ENCODE assay signal across 8 mouse cellular contexts in the genomic region with DNA sequence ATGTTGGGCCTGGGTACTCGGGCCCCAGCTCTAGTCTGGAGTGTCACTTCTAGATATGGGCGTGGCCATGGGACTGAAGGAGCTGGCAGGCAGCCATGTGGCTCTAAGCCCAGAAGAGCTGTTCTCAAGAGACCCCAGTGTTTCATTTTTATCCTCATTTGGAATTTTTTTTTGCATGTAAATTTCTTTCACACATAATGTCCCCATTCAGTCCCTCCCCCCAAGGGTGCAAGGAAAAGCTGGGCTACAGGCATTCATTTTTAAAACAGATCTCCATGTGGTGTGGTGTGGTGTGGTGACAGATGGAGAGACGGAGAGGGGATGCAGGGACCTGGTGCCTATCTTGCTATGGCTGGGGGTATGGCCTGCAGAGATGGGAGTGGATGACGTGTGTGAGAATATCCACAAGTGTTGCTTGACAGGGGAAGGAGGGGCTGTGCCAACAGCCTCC. TPM values are rescaled to one million over a fixed set of nuclear protein-coding genes. Genes with fewer than 3 reads are reported as not detected.
DNase-seq lines count a peak whose midpoint lies in the region; ATAC-seq and TF ChIP-seq lines count a peak whose summit lies in the region.

No protein-coding gene starts in this region.

- WGBS in hindbrain, embryonic 11.5 days = 72% methylated on average over 4 of the region's 4 CpGs
- 71% methylated on average over 4 of the region's 4 CpGs for WGBS in hindbrain, embryonic 10.5 days
- WGBS in heart, adult 2 months = 21% methylated on average over 4 of the region's 4 CpGs
- 30% methylated on average over 4 of the region's 4 CpGs for WGBS in midbrain, embryonic 15.5 days

- intact Hi-C loops in heart, adult 2 months (cut with DNase I) = no loop called here

- peak; percentile 17 for DNase-seq in hindbrain, embryonic 11.5 days (ENCODE audit: low spot score)
- no peak for DNase-seq in hindbrain, embryonic 10.5 days (ENCODE audit: low spot score)
- peak; percentile 66 for DNase-seq in brain, embryonic 18.5 days (ENCODE audit: low read depth, low spot score)
- peak; percentile 28 to 37 for DNase-seq in heart, adult 2 months
- peak in 1 of 2 experiments; percentile 37 for DNase-seq in layer of hippocampus, adult 2 months (ENCODE audit: low spot score in 2 of 2)
- DNase-seq in spleen, adult 18-20 months = no peak
- no peak for DNase-seq in c-Kit-positive CD71-positive TER-119-positive erythroid progenitor cells, embryonic 14.5 days (ENCODE audit: low spot score)

- H3K9ac ChIP-seq in hindbrain, embryonic 11.5 days (ENCODE audit: low read depth, low read length) = no peak overlapping the region
- no peak overlapping the region for H3K9ac ChIP-seq in heart, adult 2 months (ENCODE audit: low read depth, low read length)
- H3K9ac ChIP-seq in midbrain, embryonic 15.5 days = no peak overlapping the region

- no peak for TF ChIP-seq POLR2A in heart, adult 2 months (IDR thresholded peaks at IDR 0.05; ENCODE audit: insufficient read depth, low read depth, low read length)

- no peaks in the 10 kb centered on the region for H3K4me1 ChIP-seq in hindbrain, embryonic 11.5 days (replicated peaks; ENCODE audit: control insufficient read depth, insufficient read depth, low read length)
- no peaks in the 10 kb centered on the region; the same call in 1 of the 2 replicates for H3K4me1 ChIP-seq in hindbrain, embryonic 10.5 days (replicated peaks)
- H3K4me1 ChIP-seq in heart, adult 2 months (ENCODE audit: control insufficient read depth, insufficient read depth, low read length) = peaks cover 2% of the 10 kb centered on the region; the same call in 1 of the 2 replicates
- H3K4me1 ChIP-seq in midbrain, embryonic 15.5 days = peaks cover 12% of the 10 kb centered on the region

- no peaks in the 10 kb centered on the region for H3K36me3 ChIP-seq in hindbrain, embryonic 11.5 days (ENCODE audit: control insufficient read depth, insufficient read depth, low read length)
- peaks cover 17% of the 10 kb centered on the region for H3K36me3 ChIP-seq in hindbrain, embryonic 10.5 days
- no peaks in the 10 kb centered on the region for H3K36me3 ChIP-seq in heart, adult 2 months (ENCODE audit: control insufficient read depth, insufficient read depth, low read length)
- no peaks in the 10 kb centered on the region for H3K36me3 ChIP-seq in midbrain, embryonic 15.5 days (replicated peaks)

- H3K27me3 ChIP-seq in hindbrain, embryonic 11.5 days (ENCODE audit: control insufficient read depth, insufficient read depth, low read length) = no peaks in the 10 kb centered on the region
- H3K27me3 ChIP-seq in hindbrain, embryonic 10.5 days (ENCODE audit: insufficient read depth, poor library complexity, severe bottlenecking) = no peaks in the 10 kb centered on the region
- no peaks in the 10 kb centered on the region for H3K27me3 ChIP-seq in heart, adult 2 months (ENCODE audit: control insufficient read depth, insufficient read depth, low read length)
- no peaks in the 10 kb centered on the region for H3K27me3 ChIP-seq in midbrain, embryonic 15.5 days (replicated peaks)

- no peaks in the 10 kb centered on the region for H3K9me3 ChIP-seq in hindbrain, embryonic 11.5 days (ENCODE audit: control insufficient read depth, low read length)
- 0 out of 2 replicates have a peak, but pooled peaks cover 3% of the 10 kb centered on the region for H3K9me3 ChIP-seq in hindbrain, embryonic 10.5 days
- no peaks in the 10 kb centered on the region for H3K9me3 ChIP-seq in midbrain, embryonic 15.5 days

- no peak for TF ChIP-seq CTCF in heart, adult 2 months (IDR thresholded peaks at IDR 0.05)
- TF ChIP-seq CTCF in layer of hippocampus, adult 2 months (conservative IDR thresholded peaks at IDR 0.05) = no peak

- no peaks in the 10 kb centered on the region for H3K79me2 ChIP-seq in heart, adult 2 months (replicated peaks; ENCODE audit: control insufficient read depth, insufficient read depth, low read length)

- 0 out of 2 replicates have a peak overlapping the region, but pooled peaks have one; percentile 33 for H3K27ac ChIP-seq in hindbrain, embryonic 11.5 days (ENCODE audit: low read depth, low read length)
- H3K27ac ChIP-seq in hindbrain, embryonic 10.5 days = no peak overlapping the region
- no peak overlapping the region for H3K27ac ChIP-seq in heart, adult 2 months
- peak overlapping the region; percentile 67 for H3K27ac ChIP-seq in layer of hippocampus, adult 2 months
- H3K27ac ChIP-seq in midbrain, embryonic 15.5 days = peak overlapping the region; percentile 42

- TF ChIP-seq EP300 in heart, adult 2 months (IDR thresholded peaks at IDR 0.05; ENCODE audit: insufficient read depth, low read depth, low read length) = no peak

- no peak overlapping the region for H3K4me2 ChIP-seq in hindbrain, embryonic 11.5 days (replicated peaks; ENCODE audit: low read depth, low read length)
- H3K4me2 ChIP-seq in midbrain, embryonic 15.5 days = no peak overlapping the region

- H3K4me3 ChIP-seq in hindbrain, embryonic 11.5 days (ENCODE audit: low read depth, low read length) = no peak overlapping the region
- H3K4me3 ChIP-seq in hindbrain, embryonic 10.5 days = no peak overlapping the region
- no peak overlapping the region for H3K4me3 ChIP-seq in heart, adult 2 months
- H3K4me3 ChIP-seq in layer of hippocampus, adult 2 months = no peak overlapping the region
- no peak overlapping the region for H3K4me3 ChIP-seq in midbrain, embryonic 15.5 days

- ATAC-seq in hindbrain, embryonic 11.5 days (ENCODE audit: low FRiP score) = peak; percentile 79
- peak; percentile 89 for ATAC-seq in midbrain, embryonic 15.5 days (replicated peaks)

RNA-seq across cellular contexts. Expression of gene Umps, which starts 37.3 kb away (rescaled TPM):
- polyA plus RNA-seq in hindbrain, embryonic 11.5 days (2014; fragmentation: Nextera tagmentation; extraction: Ambion mirVana) = 55.5 and 62.6 TPM in 2 replicates
- 63.8 and 87.1 TPM in 2 replicates for polyA plus RNA-seq in hindbrain, embryonic 10.5 days (2016; fragmentation: Nextera tagmentation; extraction: Ambion mirVana)
- total RNA-seq in heart, adult 2 months (2021) = 1 to 10 TPM; 7.9 to 8.4 TPM
- polyA plus RNA-seq in heart, adult 2 months (2012; rRNA removed) = 3.8 and 5.5 TPM in 2 replicates
- 10 to 100 TPM; 17.1 to 17.2 TPM for total RNA-seq in layer of hippocampus, adult 2 months (2021)
- 23.4 and 24.1 TPM in 2 replicates for polyA plus RNA-seq in midbrain, embryonic 15.5 days (2015; fragmentation: Nextera tagmentation; extraction: Ambion mirVana)

Comparison
In these comparisons a context has a peak if more than half of its experiments do, and no peak if none do; other contexts are left out.
1. DNase-seq: peak in hindbrain, embryonic 11.5 days (single experiment), brain, embryonic 18.5 days (single experiment) and heart, adult 2 months (2 of 2); none in hindbrain, embryonic 10.5 days (single experiment), spleen, adult 18-20 months (0 of 2) and c-Kit-positive CD71-positive TER-119-positive erythroid progenitor cells, embryonic 14.5 days (single experiment).
2. H3K27ac ChIP-seq: peak in hindbrain, embryonic 11.5 days (single experiment), layer of hippocampus, adult 2 months (single experiment) and midbrain, embryonic 15.5 days (single experiment); none in hindbrain, embryonic 10.5 days (single experiment) and heart, adult 2 months (single experiment).